Mouse (Mus musculus) retina, postnatal 7 days (tissue): ENCODE data around the gene Elavl4.

Experiments used
- DNase-seq: peaks from one replicate; pipeline ENCODE4 v3.0.0-alpha.2; 2012; ENCODE audit warnings: low read depth, low spot score

Gene Elavl4

DNA sequence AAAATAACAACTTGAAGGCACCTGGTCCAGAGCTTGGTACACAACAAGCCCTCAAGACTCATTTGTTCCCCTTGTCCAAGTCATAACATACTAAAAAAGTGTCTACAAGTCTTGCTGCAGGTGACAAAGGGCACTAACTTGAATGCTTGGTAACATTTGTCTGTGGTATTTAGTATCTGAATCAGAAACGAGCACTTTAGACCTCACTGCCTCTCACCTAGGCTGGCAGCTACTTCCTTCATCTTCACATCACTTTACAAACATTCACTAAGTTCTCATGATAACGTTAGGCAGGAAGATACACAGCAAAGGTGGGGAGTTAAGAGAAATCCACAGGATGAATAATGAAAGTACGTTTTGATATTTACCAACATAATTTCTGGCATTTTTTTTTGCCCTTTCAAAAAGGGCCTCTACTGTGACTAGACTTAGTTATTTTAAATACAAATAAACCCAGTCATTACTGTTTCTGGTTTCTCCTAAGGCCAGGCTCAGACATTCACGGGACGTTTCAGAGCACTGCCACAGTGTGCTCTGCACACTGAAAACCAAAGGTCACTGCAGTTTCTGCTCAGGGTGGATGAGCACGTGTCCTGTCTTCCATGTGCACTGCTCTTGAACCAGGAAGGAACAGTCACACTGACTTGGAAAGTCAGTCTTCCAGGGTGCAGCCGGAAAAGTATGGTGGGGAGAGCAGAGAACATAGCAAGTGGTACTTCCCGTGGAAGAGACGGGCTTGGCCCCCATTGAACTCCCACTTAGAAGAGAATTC lies 84.7 kb downstream of the Elavl4 start:
- DNase-seq = no peak

DNA sequence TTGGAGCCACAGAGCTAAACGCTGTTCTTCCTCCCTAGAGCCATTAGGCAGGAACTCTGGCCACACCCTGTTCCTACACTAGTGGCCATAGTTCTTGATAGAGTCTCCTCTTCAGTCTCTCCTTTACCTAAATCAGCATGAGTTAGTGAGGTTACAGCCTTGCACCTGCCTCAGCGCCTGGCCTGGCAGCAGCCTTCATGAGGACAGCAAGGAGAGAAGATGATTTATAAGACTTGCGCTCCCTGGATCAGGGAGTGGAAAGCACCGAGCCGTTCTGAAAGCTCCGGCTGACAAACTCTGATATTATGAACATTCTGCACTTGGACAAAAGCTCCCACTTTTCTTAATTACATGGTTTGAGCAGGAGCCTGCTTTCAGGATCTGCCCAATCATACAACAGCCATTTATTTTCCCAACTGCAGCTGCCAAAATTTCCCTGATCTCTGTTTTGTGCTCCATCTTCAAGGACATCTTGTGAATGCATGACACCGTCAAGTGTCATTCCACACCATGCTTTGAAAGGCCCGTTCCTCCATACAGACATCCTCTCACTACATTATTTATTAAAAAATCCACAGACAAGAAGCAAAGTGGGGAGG lies 87.3 kb downstream of the Elavl4 start:
- DNase-seq = no peak

GRCm38 (mm10) chr4:110257360-110257759 lies 94.3 kb downstream of the Elavl4 start:
- no peak for DNase-seq

GRCm38 (mm10) chr4:110255617-110256016 lies 96.1 kb downstream of the Elavl4 start:
- no peak for DNase-seq

DNA sequence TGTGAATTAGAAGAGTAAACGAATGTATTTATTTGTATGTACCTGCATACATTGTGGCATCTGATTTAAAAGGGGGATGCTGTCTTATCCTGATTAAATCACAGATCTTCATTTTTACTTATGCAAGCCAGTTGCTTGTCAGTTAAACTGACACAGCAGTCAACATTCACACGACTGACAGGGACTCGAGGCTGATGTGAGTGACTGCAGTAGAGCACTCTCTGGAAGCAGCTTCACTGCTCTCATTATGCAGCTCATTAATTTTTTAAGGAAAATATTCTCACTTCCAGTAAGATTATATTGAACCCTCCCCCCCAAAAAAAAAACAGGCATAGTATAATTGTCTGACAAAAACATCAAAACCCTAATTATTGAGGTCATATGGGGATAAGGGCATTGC lies 101.7 kb downstream of the Elavl4 start:
- DNase-seq = no peak

GRCm38 (mm10) chr4:110242879-110243278 lies 108.8 kb downstream of the Elavl4 start:
- no peak for DNase-seq

DNA sequence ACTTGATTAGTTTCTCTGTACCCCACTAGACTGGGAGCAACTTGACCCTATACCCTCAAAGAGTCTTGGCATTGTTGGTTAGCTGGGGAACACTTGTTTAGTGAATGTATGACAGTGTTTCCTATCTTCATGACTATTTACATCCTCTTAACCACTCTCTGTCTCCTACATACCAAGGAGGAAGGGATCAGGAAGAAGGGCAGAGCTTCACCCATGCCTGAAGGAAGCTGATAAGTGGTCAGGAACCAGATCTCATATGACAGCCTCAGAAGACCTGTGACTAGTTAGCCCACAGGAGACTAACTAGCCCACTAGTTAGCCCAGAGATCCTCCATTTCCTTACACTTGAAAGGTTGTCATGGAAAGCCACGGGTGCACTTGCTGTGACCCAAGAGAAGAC lies 117.2 kb downstream of the Elavl4 start:
- DNase-seq = no peak

- DNase-seq = no peak
These were observed 119.4 kb downstream of the Elavl4 start for GRCm38 (mm10) chr4:110232327-110232726.

- DNase-seq = peak; percentile 28
These were observed 119.9 kb downstream of the Elavl4 start for GRCm38 (mm10) chr4:110231799-110232198.

DNA sequence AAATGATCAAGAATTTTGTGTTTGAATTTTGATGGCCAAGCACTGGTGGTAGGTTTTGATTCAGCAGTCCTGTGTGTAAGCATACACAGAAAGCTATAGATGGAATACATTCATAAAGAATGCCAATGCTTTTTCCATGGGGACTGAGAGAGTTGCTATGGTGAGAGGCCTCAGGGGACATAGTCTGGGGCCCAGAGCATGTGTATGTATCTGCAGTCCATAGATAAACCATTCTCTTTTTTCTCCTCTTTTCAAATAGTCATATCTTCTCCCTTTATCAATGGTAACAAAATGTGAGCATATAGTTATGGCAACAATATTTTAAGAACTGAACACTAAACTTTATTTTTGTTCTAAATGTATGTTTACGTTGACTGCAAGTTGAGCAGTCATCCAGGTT lies 122.1 kb downstream of the Elavl4 start:
- no peak for DNase-seq

- DNase-seq = no peak
These were observed 122.5 kb downstream of the Elavl4 start for GRCm38 (mm10) chr4:110229238-110229637.

GRCm38 (mm10) chr4:110227621-110228031 lies 124.1 kb downstream of the Elavl4 start:
- DNase-seq = no peak

- DNase-seq = no peak
These were observed 126.2 kb downstream of the Elavl4 start for GRCm38 (mm10) chr4:110225492-110225891.

GRCm38 (mm10) chr4:110218819-110219218 lies 132.9 kb downstream of the Elavl4 start:
- no peak for DNase-seq

DNA sequence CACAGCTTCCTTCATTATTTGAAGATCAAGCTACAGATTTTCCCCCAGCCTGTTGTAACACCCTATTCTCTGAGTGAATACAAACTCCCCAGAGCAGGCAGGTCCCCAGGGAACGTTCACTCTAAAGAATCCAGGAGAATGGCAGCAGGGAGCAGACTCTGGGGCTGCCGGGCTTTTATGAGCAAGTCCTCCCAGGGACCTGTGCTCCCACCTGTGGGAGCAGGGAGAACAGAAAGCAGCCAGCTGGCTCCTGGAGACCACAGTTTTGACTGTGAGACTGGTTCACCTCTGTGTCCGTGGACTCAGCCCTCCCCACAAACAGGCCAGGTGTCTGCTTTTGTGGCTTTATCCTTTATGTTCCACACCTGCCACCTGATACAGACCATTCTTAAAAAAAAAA lies 134.2 kb downstream of the Elavl4 start:
- no peak for DNase-seq

DNA sequence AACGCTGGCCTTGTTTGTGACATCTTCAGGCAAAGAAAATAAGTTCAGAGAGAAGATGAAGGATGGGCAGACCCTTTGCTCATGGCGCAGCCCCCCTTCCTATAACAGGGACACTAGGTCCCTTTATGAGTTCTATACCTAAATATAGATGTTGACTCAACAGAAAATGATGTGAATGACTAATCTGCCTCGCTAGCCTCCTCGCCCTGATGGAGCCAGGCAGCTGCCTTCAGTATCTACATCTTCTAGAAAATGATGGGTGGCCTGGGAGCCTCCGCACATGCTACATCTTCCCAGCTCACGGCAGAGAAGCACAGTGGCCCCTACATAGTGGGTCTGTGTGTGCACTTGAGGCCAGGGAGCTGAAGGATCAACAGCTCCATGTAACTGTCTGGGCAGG lies 137.2 kb downstream of the Elavl4 start:
- DNase-seq = no peak

DNA sequence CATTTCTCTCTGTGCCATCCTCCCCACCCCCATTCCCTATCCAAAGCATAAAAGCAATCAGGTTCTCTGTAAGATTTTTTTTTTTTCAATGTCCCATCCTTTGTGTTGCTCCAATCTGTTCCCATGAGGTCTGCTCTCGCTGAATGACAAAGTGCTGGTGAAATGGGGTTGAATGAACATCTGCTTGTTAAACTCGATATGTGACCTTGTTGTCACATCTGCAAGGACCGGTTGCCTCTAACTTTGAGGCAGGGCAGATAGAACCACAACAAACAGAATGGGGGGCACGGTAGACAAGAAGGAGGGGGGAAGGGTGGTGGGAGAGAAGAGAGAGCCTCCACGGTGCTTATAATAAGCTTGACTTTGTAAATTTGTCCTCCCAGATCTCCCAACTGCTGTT lies 138.0 kb downstream of the Elavl4 start:
- no peak for DNase-seq

DNA sequence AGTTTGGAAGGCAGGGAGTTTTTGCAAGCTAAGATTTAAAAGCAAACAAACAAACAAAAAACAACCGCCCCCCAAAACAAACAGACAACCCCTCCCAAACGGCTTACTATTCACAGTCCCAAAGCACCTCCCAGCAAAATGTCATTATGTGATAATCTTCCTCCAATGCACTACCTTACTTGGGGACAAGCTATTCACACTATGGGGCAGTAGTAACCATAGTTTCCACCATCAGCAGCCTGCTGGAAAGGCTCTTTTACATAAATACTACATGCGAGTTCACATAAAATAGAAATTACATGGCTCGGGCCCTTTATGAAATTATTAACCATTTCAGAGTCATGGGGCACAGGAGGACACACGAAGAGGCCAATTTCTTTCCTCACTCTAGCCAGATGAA lies 141.5 kb downstream of the Elavl4 start:
- no peak for DNase-seq

DNA sequence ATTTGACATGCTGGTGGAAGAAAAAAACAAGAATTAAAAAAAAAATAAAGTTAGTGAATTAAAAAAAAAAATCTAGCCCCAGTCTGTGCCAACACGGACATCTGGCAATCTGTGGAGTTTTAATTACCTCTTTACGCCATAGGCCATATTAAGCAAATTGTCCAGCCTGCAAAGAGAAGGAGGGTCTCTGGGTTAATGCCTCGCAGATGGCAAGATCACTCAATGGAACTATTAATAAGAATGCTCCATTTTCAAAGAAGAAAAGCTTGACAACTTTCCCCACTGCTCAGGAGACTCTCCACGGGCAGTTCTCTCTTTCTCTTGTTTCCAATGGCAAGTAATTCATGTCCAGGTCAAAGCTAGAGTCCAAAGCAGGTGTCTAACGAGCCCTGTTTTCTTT lies 142.1 kb downstream of the Elavl4 start:
- no peak for DNase-seq

DNA sequence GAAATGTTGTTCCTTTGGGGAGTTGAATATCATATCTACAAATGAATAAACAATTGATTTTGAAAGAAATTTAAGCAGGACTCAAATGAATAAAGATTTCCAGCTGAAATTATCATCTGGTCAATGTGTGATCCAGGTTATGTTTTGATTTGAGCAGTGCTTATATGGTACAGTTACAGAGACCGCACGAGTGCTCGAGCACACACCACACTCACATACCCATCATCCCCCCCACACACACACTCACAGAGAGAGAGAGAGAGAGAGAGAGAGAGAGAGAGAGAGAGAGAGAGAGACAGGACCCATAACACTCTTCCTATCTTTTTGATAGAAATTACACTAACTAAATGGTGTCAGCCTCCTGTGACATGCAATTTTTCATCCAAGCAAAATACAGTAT lies 150.0 kb downstream of the Elavl4 start:
- DNase-seq = no peak

DNA sequence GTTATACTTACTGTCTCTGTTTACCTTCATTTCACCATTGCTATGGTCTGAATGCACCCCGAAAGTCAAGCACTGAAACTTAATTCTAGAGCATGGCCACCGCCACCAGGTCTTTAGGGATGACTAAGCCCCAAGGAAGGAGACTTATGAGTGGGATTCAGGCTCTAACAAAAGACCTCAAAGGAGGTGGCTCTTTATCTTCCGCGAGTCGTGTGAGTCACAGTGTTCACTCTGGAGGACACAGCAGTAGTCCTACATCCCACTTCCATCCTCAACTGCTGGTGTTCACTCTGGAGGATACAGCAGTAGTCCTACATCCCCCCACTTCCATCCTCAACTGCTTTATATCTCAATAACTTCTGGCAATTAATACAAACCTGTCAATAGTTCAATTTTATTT lies 151.8 kb downstream of the Elavl4 start:
- no peak for DNase-seq

DNA sequence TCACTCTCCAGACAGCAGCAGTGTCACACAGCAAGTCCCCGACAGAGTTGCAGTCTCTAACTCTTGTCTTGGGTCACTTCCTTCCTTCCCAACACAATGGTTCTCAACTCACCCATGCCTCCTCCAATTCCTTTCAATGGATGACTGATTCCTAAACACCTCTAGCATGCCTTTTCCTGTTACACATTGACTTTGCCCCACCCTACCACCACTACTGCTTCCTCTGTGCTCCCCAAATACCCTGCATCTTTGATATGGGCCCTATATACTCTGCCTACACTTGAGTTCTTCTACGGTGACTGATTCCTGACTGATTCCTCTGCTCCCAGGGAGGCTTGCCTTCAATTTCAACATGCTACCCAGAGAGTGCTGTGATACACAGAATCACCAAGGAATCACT lies 153.1 kb downstream of the Elavl4 start:
- no peak for DNase-seq

DNA sequence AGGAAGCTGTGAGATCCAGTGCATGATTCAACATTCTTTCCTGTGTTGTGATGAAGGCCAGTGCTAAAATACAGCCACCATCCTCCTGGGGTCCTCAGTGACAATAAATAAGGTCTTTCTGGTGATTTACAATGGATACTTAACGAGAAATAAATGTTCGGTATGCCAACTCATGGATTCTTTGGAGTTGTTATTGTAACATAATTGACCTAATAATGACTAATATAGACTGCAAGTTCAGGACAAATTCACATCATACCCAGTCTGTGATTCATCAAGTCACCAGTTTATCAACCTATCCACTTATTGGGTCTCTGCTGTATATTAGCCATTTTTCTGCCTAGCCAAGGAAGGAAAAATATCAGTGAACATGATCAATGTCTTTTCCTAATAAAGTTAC lies 174.4 kb downstream of the Elavl4 start:
- DNase-seq = no peak

DNA sequence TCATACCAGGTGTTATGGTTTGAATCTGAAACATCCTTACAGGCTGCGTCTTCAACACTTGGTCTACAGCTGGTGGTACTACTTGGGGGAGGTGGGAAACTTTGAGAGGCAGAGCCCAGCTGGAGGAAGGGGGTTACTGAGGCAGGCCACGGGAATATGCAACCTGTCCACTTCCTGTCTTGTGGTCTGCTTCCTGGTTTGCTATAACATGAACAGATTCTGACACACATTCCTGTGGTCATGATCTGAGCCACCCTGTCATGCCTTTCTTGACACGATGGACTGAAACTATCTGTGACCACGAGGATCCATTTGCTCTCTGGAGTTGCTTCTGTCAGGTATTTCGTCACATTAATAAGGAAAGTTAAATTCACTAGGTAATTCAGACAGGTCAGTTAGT lies 179.7 kb downstream of the Elavl4 start:
- no peak for DNase-seq
